Mouse (Mus musculus) adrenal gland, adult 18-20 months (tissue): Measurements from ENCODE around the gene H2-DMa. TPM values are rescaled to one million over a fixed set of nuclear protein-coding genes. Genes with fewer than 3 reads are reported as not detected.

Source experiments
- total RNA-seq, 2 experiments: library from RNA; stranded (reverse); gene quantifications; 1 replicate in 1 of 2; 2 replicates in 1 of 2; pipeline ENCODE4 v1.2.3; 2021

Gene H2-DMa
- total RNA-seq, 2 experiments from 2014 or later = 14.7 to 21.0 TPM

Other genes starting within 250 kb of the H2-DMa start
- not detected for gene Gm7029, start 245.7 kb upstream of the H2-DMa start, total RNA-seq
- 1 to 10 TPM in 1 of 2 experiments, under 1 TPM in 1; 0.86 to 1.8 TPM for gene Kifc1, start 228.9 kb upstream of the H2-DMa start, total RNA-seq
- gene Platr17, start 214.4 kb upstream of the H2-DMa start, total RNA-seq = not detected
- gene Daxx, start 210.1 kb upstream of the H2-DMa start, total RNA-seq = 10 to 100 TPM; 25.5 to 29.7 TPM
- 100 to 1,000 TPM; 179 to 234 TPM for gene Tapbp, start 203.6 kb upstream of the H2-DMa start, total RNA-seq
- 10 to 100 TPM; 20.3 to 23.3 TPM for gene Zbtb22, start 203.6 kb upstream of the H2-DMa start, total RNA-seq
- gene Rgl2, start 190.0 kb upstream of the H2-DMa start, total RNA-seq = 10 to 100 TPM; 42.8 to 46.3 TPM
- gene Pfdn6, start 179.2 kb upstream of the H2-DMa start, total RNA-seq = 10 to 100 TPM; 79.6 to 90.7 TPM
- 10 to 100 TPM; 29.2 to 35.7 TPM for gene Wdr46, start 178.9 kb upstream of the H2-DMa start, total RNA-seq
- 1 to 10 TPM; 3.9 to 5.0 TPM for gene B3galt4, start 168.1 kb upstream of the H2-DMa start, total RNA-seq
- gene Vps52, start 163.7 kb upstream of the H2-DMa start, total RNA-seq = 10 to 100 TPM; 51.1 to 53.5 TPM
- 100 to 1,000 TPM; 672 to 676 TPM for gene Rps18, start 163.5 kb upstream of the H2-DMa start, total RNA-seq
- gene H2-K1, start 119.2 kb upstream of the H2-DMa start, total RNA-seq = 1,000 to 10,000 TPM in 1 of 2 experiments, 100 to 1,000 TPM in 1; 550 to 1,344 TPM
- 10 to 100 TPM; 43.9 to 45.5 TPM for gene Ring1, start 94.9 kb upstream of the H2-DMa start, total RNA-seq
- gene H2-Ke6, start 91.5 kb upstream of the H2-DMa start, total RNA-seq = 100 to 1,000 TPM; 246 to 274 TPM
- 100 to 1,000 TPM; 131 to 156 TPM for gene Slc39a7, start 87.9 kb upstream of the H2-DMa start, total RNA-seq
- 10 to 100 TPM; 55.9 to 58.2 TPM for gene Rxrb, start 87.7 kb upstream of the H2-DMa start, total RNA-seq
- gene Col11a2, start 80.1 kb upstream of the H2-DMa start, total RNA-seq = 1 to 10 TPM; 1.4 to 1.9 TPM
- gene H2-Oa, start 27.2 kb upstream of the H2-DMa start, total RNA-seq = under 1 TPM; 0.36 to 0.54 TPM
- gene Brd2, start 3.1 kb downstream of the H2-DMa start, total RNA-seq = 100 to 1,000 TPM; 199 to 244 TPM
- 1 to 10 TPM; 2.0 to 3.8 TPM for gene H2-DMb2, start 23.8 kb downstream of the H2-DMa start, total RNA-seq
- gene H2-DMb1, start 33.5 kb downstream of the H2-DMa start, total RNA-seq = 10 to 100 TPM in 1 of 2 experiments, 1 to 10 TPM in 1; 8.5 to 13.3 TPM
- gene Tap1, start 68.0 kb downstream of the H2-DMa start, total RNA-seq = 10 to 100 TPM; 13.8 to 24.9 TPM
- 10 to 100 TPM; 15.2 to 31.6 TPM for gene Psmb9, start 68.2 kb downstream of the H2-DMa start, total RNA-seq
- gene Psmb8, start 78.2 kb downstream of the H2-DMa start, total RNA-seq = 10 to 100 TPM; 36.2 to 74.2 TPM
- gene Tap2, start 84.0 kb downstream of the H2-DMa start, total RNA-seq = 10 to 100 TPM; 51.6 to 60.9 TPM
- gene H2-Ob, start 119.4 kb downstream of the H2-DMa start, total RNA-seq = under 1 TPM; 0.40 to 0.99 TPM
- 100 to 1,000 TPM in 1 of 2 experiments, 10 to 100 TPM in 1; 90.9 to 173 TPM for gene H2-Ab1, start 138.1 kb downstream of the H2-DMa start, total RNA-seq
- 100 to 1,000 TPM; 119 to 219 TPM for gene H2-Aa, start 168.3 kb downstream of the H2-DMa start, total RNA-seq
- 100 to 1,000 TPM; 134 to 220 TPM for gene H2-Eb1, start 186.3 kb downstream of the H2-DMa start, total RNA-seq
- gene H2-Eb2, start 206.1 kb downstream of the H2-DMa start, total RNA-seq = not detected
- under 1 TPM; 0.27 to 0.38 TPM for gene Btnl2, start 235.3 kb downstream of the H2-DMa start, total RNA-seq